Mouse (Mus musculus): ENCODE results near the gene Slc25a17.

DNA sequence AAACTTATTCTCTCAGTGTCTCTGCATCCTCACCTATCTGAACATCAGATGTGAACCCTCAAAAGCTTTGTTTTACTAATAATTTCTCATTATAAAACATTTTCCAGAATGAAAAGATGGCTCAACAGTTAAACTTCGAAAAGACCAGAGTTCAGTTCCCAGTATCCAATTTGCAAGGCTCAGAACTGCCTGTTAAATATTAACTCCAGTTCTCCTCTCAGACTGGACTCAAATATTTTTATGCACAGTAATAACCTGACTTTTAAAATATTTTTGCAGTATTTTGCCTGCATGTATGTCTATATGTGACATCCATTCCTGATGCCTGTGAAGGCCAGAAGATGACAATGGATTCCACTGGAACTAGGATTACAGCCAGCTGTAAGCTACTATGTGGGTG lies 8.0 kb upstream of the Slc25a17 start:
- TF ChIP-seq CTCF (IDR thresholded peaks at IDR 0.05; ENCODE audit: low read depth, low read length) (no peak), GATA2 (IDR thresholded peaks at IDR 0.05; ENCODE audit: borderline replicate concordance, low read depth, low read length) (no peak), TAL1 (conservative IDR thresholded peaks at IDR 0.05; ENCODE audit: low read depth, low read length) (no peak), GATA1 (IDR thresholded peaks at IDR 0.05; ENCODE audit: borderline replicate concordance, low read length) (no peak), POLR2AphosphoS5 (IDR thresholded peaks at IDR 0.05; ENCODE audit: insufficient replicate concordance, low read depth, low read length) (no peak)

Measured in G1E (cell line).